Mouse (Mus musculus) midbrain, embryonic 14.5 days (tissue): ENCODE data around the gene Ttll11. TPM values are rescaled to one million over a fixed set of nuclear protein-coding genes. Genes with fewer than 3 reads are reported as not detected.

Experiments
- ATAC-seq: fragments of 200-750 bp; cut with Nextera tagmentation; 2 replicates; pipeline ENCODE4 v1.8.0; 2017; ENCODE audit warnings: moderate number of reproducible peaks, moderate library complexity; ENCODE audit not compliant: low FRiP score, low TSS enrichment
- DNase-seq: peaks from one replicate; pipeline ENCODE4 v3.0.0-alpha.2; 2015
- H3K27ac ChIP-seq: fragments of 300-500 bp; sonication (generic); replicated peaks from 2 replicates; pipeline ENCODE4 v1.5.1; 2014; ENCODE audit warnings: mild to moderate bottlenecking, low read depth, low read length, moderate library complexity
- H3K27me3 ChIP-seq: fragments of 300-500 bp; sonication (generic); 2 replicates; pipeline ENCODE4 v1.6.1; 2014; ENCODE audit warnings: low read length, control low read depth, mixed read lengths; ENCODE audit not compliant: control insufficient read depth, insufficient read depth
- H3K36me3 ChIP-seq: fragments of 300-500 bp; sonication (generic); 2 replicates; pipeline ENCODE4 v1.6.1; 2014; ENCODE audit warnings: low read length, control low read depth; ENCODE audit not compliant: control insufficient read depth, insufficient read depth
- H3K4me1 ChIP-seq: fragments of 300-500 bp; sonication (generic); 2 replicates; pipeline ENCODE4 v1.6.1; 2014; ENCODE audit warnings: mild to moderate bottlenecking, antibody characterized with exemption, low read length, control low read depth; ENCODE audit not compliant: control insufficient read depth, insufficient read depth
- H3K4me2 ChIP-seq: fragments of 300-500 bp; sonication (generic); 2 replicates; pipeline ENCODE4 v1.6.1; 2014; ENCODE audit warnings: mild to moderate bottlenecking, low read length, moderate library complexity
- H3K4me3 ChIP-seq: fragments of 300-500 bp; sonication (generic); replicated peaks from 2 replicates; pipeline ENCODE4 v1.5.1; 2014; ENCODE audit warnings: low read depth, low read length
- H3K9ac ChIP-seq: fragments of 300-500 bp; sonication (generic); replicated peaks from 2 replicates; pipeline ENCODE4 v1.6.1; 2014; ENCODE audit warnings: mild to moderate bottlenecking, low read length, moderate library complexity
- H3K9me3 ChIP-seq: fragments of 300-500 bp; sonication (generic); 2 replicates; pipeline ENCODE4 v1.6.1; 2016; ENCODE audit warnings: low read length, control low read depth, mixed read lengths; ENCODE audit not compliant: control insufficient read depth
- WGBS: fragments of 180-500 bp; shearing (Covaris S2); extraction: QIAGEN DNeasy Blood & Tissue Kit; methylation state at CpG from one replicate; pipeline ENCODE4 v1.1.7; 2014; 5-methylcytosine and 5-hydroxymethylcytosine counted together
- polyA plus RNA-seq: library from polyadenylated mRNA; unstranded; fragments of >200 nt; fragmentation: Nextera tagmentation; extraction: Ambion mirVana; gene quantifications from 2 replicates; pipeline ENCODE4 v1.2.1, GENCODE M21; 2014

Gene Ttll11
- 5.1 and 6.4 TPM in 2 replicates for polyA plus RNA-seq

GRCm38 (mm10) chr2:35979644-35980021 lies at the start of gene Ttll11:
Ttll11 (minus strand) TSS chr2:35979913.
- DNase-seq (peak; percentile 95), ATAC-seq (peak; percentile 91)
- Histone ChIP-seq H3K4me3 (peak within 1 kb of the TSS; percentile 80), H3K36me3 (no peaks in the 10 kb centered on the region), H3K27me3 (no peaks in the 10 kb centered on the region), H3K4me2 (peak within 1 kb of the TSS; percentile 97), H3K9ac (peak within 1 kb of the TSS; percentile 95), H3K9me3 (no peaks in the 10 kb centered on the region), H3K27ac (peak within 1 kb of the TSS; percentile 89), H3K4me1 (peaks cover 18% of the 10 kb centered on the region)
- WGBS = under 1% methylated on average over 42 of the region's 42 CpGs

GRCm38 (mm10) chr2:36023291-36023690 lies 43.6 kb upstream of the Ttll11 start:
- Histone ChIP-seq H3K9me3 (no peaks in the 10 kb centered on the region), H3K36me3 (no peaks in the 10 kb centered on the region), H3K9ac (no peak overlapping the region), H3K4me2 (no peak overlapping the region), H3K27me3 (no peaks in the 10 kb centered on the region), H3K4me1 (no peaks in the 10 kb centered on the region), H3K4me3 (no peak overlapping the region), H3K27ac (no peak overlapping the region)
- ATAC-seq = no peak
- 66% methylated on average over 3 of the region's 3 CpGs for WGBS
- DNase-seq = no peak

GRCm38 (mm10) chr2:36021385-36022159 lies 41.9 kb upstream of the Ttll11 start:
- WGBS = 7% methylated on average over 32 of the region's 32 CpGs
- no peaks in the 10 kb centered on the region for H3K4me1 ChIP-seq
- H3K9ac ChIP-seq = no peak overlapping the region; the same call in 1 of the 2 replicates
- no peaks in the 10 kb centered on the region for H3K9me3 ChIP-seq
- H3K4me2 ChIP-seq = peak overlapping the region; percentile 60
- no peaks in the 10 kb centered on the region for H3K27me3 ChIP-seq
- H3K4me3 ChIP-seq = peak overlapping the region; percentile 25; the same call in 1 of the 2 replicates
- H3K27ac ChIP-seq = no peak overlapping the region
- DNase-seq = peak; percentile 90
- no peaks in the 10 kb centered on the region for H3K36me3 ChIP-seq
- peak; percentile 69 for ATAC-seq

- 0 out of 2 replicates have a peak, but pooled peaks cover 5% of the 10 kb centered on the region for H3K4me1 ChIP-seq
- H3K27me3 ChIP-seq = peaks cover 7% of the 10 kb centered on the region; the same call in 1 of the 2 replicates
- H3K9me3 ChIP-seq = no peaks in the 10 kb centered on the region
- no peak overlapping the region for H3K4me3 ChIP-seq
- H3K9ac ChIP-seq = no peak overlapping the region
- ATAC-seq (no peak), DNase-seq (no peak)
- H3K36me3 ChIP-seq = no peaks in the 10 kb centered on the region
- no peak overlapping the region for H3K27ac ChIP-seq
- WGBS = 68% methylated on average over 12 of the region's 12 CpGs
- no peak overlapping the region for H3K4me2 ChIP-seq
Observed at GRCm38 (mm10) chr2:36013010-36013409, 33.3 kb upstream of the Ttll11 start.

GRCm38 (mm10) chr2:36011331-36011825 lies 31.7 kb upstream of the Ttll11 start:
- Histone ChIP-seq H3K4me2 (peak overlapping the region; percentile 71), H3K27ac (no peak overlapping the region), H3K36me3 (no peaks in the 10 kb centered on the region), H3K27me3 (peaks cover 7% of the 10 kb centered on the region; the same call in 1 of the 2 replicates), H3K9ac (peak overlapping the region; percentile 51), H3K4me1 (0 out of 2 replicates have a peak, but pooled peaks cover 5% of the 10 kb centered on the region), H3K4me3 (peak overlapping the region; percentile 38), H3K9me3 (no peaks in the 10 kb centered on the region)
- peak; percentile 71 for DNase-seq
- ATAC-seq = 0 out of 2 replicates have a peak, but pooled peaks have one; percentile 1
- WGBS = under 1% methylated on average over 44 of the region's 44 CpGs

- H3K4me1 ChIP-seq = 0 out of 2 replicates have a peak, but pooled peaks cover 5% of the 10 kb centered on the region
- DNase-seq (peak; percentile 13), ATAC-seq (no peak)
- no peak overlapping the region for H3K9ac ChIP-seq
- H3K27me3 ChIP-seq = peaks cover 7% of the 10 kb centered on the region; the same call in 1 of the 2 replicates
- H3K4me2 ChIP-seq = peak overlapping the region; percentile 71; the same call in 1 of the 2 replicates
- no peaks in the 10 kb centered on the region for H3K36me3 ChIP-seq
- H3K27ac ChIP-seq = no peak overlapping the region
- H3K9me3 ChIP-seq = no peaks in the 10 kb centered on the region
- no peak overlapping the region for H3K4me3 ChIP-seq
- 47% methylated on average over 8 of the region's 8 CpGs for WGBS
Observed at GRCm38 (mm10) chr2:36010579-36010978, 30.9 kb upstream of the Ttll11 start.

- peak; percentile 92 for DNase-seq
- 23% methylated on average over 4 of the region's 4 CpGs for WGBS
Observed at GRCm38 (mm10) chr2:36009386-36009785, 29.7 kb upstream of the Ttll11 start.

GRCm38 (mm10) chr2:36008071-36008470 lies 28.4 kb upstream of the Ttll11 start:
- H3K4me3 ChIP-seq = no peak overlapping the region
- H3K36me3 ChIP-seq = no peaks in the 10 kb centered on the region
- DNase-seq (peak; percentile 83), ATAC-seq (no peak)
- H3K4me2 ChIP-seq = no peak overlapping the region
- 32% methylated on average over 1 of the region's 1 CpGs for WGBS
- H3K9ac ChIP-seq = no peak overlapping the region
- peaks cover 7% of the 10 kb centered on the region; the same call in 1 of the 2 replicates for H3K27me3 ChIP-seq
- no peaks in the 10 kb centered on the region for H3K9me3 ChIP-seq
- H3K27ac ChIP-seq = no peak overlapping the region
- H3K4me1 ChIP-seq = 0 out of 2 replicates have a peak, but pooled peaks cover 5% of the 10 kb centered on the region

More at GRCm38 (mm10) chr2:36009386-36009785, 29.7 kb upstream of the Ttll11 start:
- 0 out of 2 replicates have a peak, but pooled peaks cover 5% of the 10 kb centered on the region for H3K4me1 ChIP-seq
- peaks cover 7% of the 10 kb centered on the region; the same call in 1 of the 2 replicates for H3K27me3 ChIP-seq
- no peak overlapping the region for H3K4me3 ChIP-seq
- no peaks in the 10 kb centered on the region for H3K36me3 ChIP-seq
- H3K4me2 ChIP-seq = no peak overlapping the region
- H3K27ac ChIP-seq = no peak overlapping the region
- H3K9me3 ChIP-seq = no peaks in the 10 kb centered on the region
- ATAC-seq = peak; percentile 49; the same call in 1 of the 2 replicates
- no peak overlapping the region for H3K9ac ChIP-seq
